Mouse (Mus musculus) 3T3-L1 (cell line): ENCODE measurements around the gene Sytl1.

Experiments used
- DNase-seq: peaks from one replicate; pipeline ENCODE4 v3.0.0-alpha.2; 2015; ENCODE audit warnings: low read depth, low spot score

Gene Sytl1

GRCm38 (mm10) chr4:133247806-133248449 lies 15.0 kb downstream of the Sytl1 start:
- DNase-seq: no peak

- DNase-seq: no peak
Observed at GRCm38 (mm10) chr4:133247072-133247471, 15.8 kb downstream of the Sytl1 start.

- DNase-seq: no peak
Observed at GRCm38 (mm10) chr4:133244289-133244688, 18.6 kb downstream of the Sytl1 start.

- DNase-seq: no peak
Observed at GRCm38 (mm10) chr4:133243538-133243937, 19.4 kb downstream of the Sytl1 start.

GRCm38 (mm10) chr4:133242710-133243109 lies 20.2 kb downstream of the Sytl1 start:
- DNase-seq: no peak

- no peak for DNase-seq
Observed at GRCm38 (mm10) chr4:133241910-133242309, 21.0 kb downstream of the Sytl1 start.

GRCm38 (mm10) chr4:133240934-133241908 lies 21.7 kb downstream of the Sytl1 start:
- peak; percentile 95 for DNase-seq

- peak; percentile 82 for DNase-seq
Observed at GRCm38 (mm10) chr4:133240490-133240921, 22.4 kb downstream of the Sytl1 start, which contains the start of gene Map3k6. Gene Map3k6 (plus strand): TSS chr4:133240818.

GRCm38 (mm10) chr4:133237911-133238310 lies 25.0 kb downstream of the Sytl1 start:
- no peak for DNase-seq

- no peak for DNase-seq
Observed at GRCm38 (mm10) chr4:133235415-133235814, 27.5 kb downstream of the Sytl1 start.

GRCm38 (mm10) chr4:133234771-133235170 lies 28.1 kb downstream of the Sytl1 start:
- DNase-seq: no peak

- DNase-seq: peak; percentile 56
Observed at GRCm38 (mm10) chr4:133233285-133233976, 29.5 kb downstream of the Sytl1 start.

- no peak for DNase-seq
Observed at GRCm38 (mm10) chr4:133229582-133229981, 33.3 kb downstream of the Sytl1 start.

- DNase-seq: no peak
Observed at GRCm38 (mm10) chr4:133227636-133228035, 35.3 kb downstream of the Sytl1 start.

- DNase-seq: no peak
Observed at GRCm38 (mm10) chr4:133226073-133226472, 36.8 kb downstream of the Sytl1 start.

- no peak for DNase-seq
Observed at GRCm38 (mm10) chr4:133223875-133224274, 39.0 kb downstream of the Sytl1 start.

- no peak for DNase-seq
Observed at GRCm38 (mm10) chr4:133221701-133222100, 41.2 kb downstream of the Sytl1 start.

GRCm38 (mm10) chr4:133220656-133221055 lies 42.3 kb downstream of the Sytl1 start:
- DNase-seq: no peak

- no peak for DNase-seq
Observed at GRCm38 (mm10) chr4:133218745-133219144, 44.2 kb downstream of the Sytl1 start.

- peak; percentile 66 for DNase-seq
Observed at GRCm38 (mm10) chr4:133217641-133218040, 45.3 kb downstream of the Sytl1 start.

- no peak for DNase-seq
Observed at GRCm38 (mm10) chr4:133213661-133214060, 49.3 kb downstream of the Sytl1 start.

- DNase-seq: no peak
Observed at GRCm38 (mm10) chr4:133213268-133213590, 49.7 kb downstream of the Sytl1 start.
